Mouse (Mus musculus) layer of hippocampus, postnatal 10 days (tissue): ENCODE measurements around the gene Gpr26. TPM values are rescaled to one million over a fixed set of nuclear protein-coding genes. Genes with fewer than 3 reads are reported as not detected.

Experiments
- DNase-seq, 2 experiments: peaks; one replicate each; pipeline ENCODE4 v3.0.0; 2021; ENCODE audit warnings: low spot score in 2 of 2
- long read RNA-seq: library from polyadenylated mRNA; stranded (forward); transcript quantifications from one replicate; pipeline ENCODE4 v2.0.0, GENCODE M21; 2023
- total RNA-seq, 2 experiments: library from RNA; stranded (reverse); gene quantifications; 2 replicates each; pipeline ENCODE4 v1.2.3; 2021

The Gpr26 gene
- total RNA-seq = 10 to 100 TPM; 65.6 to 67.1 TPM
- long read RNA-seq, full-length matches to known transcripts = 8 of 19 reads
- long read RNA-seq, partial matches to known transcripts = 0 of 19 reads
- long read RNA-seq, other reads (novel, unspliced or antisense) = 11 of 19 reads

- DNase-seq = peak; percentile 30 to 56
Observed at GRCm38 (mm10) chr7:131966023-131966915, at the start of gene Gpr26. Gene Gpr26 (plus strand): TSS chr7:131966460.

GRCm38 (mm10) chr7:131917384-131917783 is 48.9 kb upstream of the Gpr26 start:
- no peak for DNase-seq

- DNase-seq = no peak
Observed at GRCm38 (mm10) chr7:131927288-131928050, 38.8 kb upstream of the Gpr26 start.

- DNase-seq = no peak
Observed at GRCm38 (mm10) chr7:131937611-131938010, 28.6 kb upstream of the Gpr26 start.

- DNase-seq = no peak
Observed at GRCm38 (mm10) chr7:131951131-131951530, 15.1 kb upstream of the Gpr26 start.

- DNase-seq = no peak
Observed at GRCm38 (mm10) chr7:131953402-131953801, 12.9 kb upstream of the Gpr26 start.

- no peak for DNase-seq
Observed at GRCm38 (mm10) chr7:131958705-131959104, 7.6 kb upstream of the Gpr26 start.

GRCm38 (mm10) chr7:131960551-131960950 is 5.7 kb upstream of the Gpr26 start:
- DNase-seq = no peak

- DNase-seq = peak; percentile 44 to 58
Observed at GRCm38 (mm10) chr7:131966916-131967494, 745 bp downstream of the Gpr26 start.

GRCm38 (mm10) chr7:131970255-131970654 is 4.0 kb downstream of the Gpr26 start:
- peak in 1 of 2 experiments; percentile 30 for DNase-seq

- DNase-seq = no peak
Observed at GRCm38 (mm10) chr7:131975867-131976266, 9.6 kb downstream of the Gpr26 start.

GRCm38 (mm10) chr7:131978609-131979008 is 12.3 kb downstream of the Gpr26 start:
- DNase-seq = no peak

- no peak for DNase-seq
Observed at GRCm38 (mm10) chr7:131989056-131989455, 22.8 kb downstream of the Gpr26 start.

- no peak for DNase-seq
Observed at GRCm38 (mm10) chr7:131992226-131992625, 26.0 kb downstream of the Gpr26 start.

GRCm38 (mm10) chr7:131992873-131993272 is 26.6 kb downstream of the Gpr26 start:
- DNase-seq = no peak

GRCm38 (mm10) chr7:132005996-132006696 is 39.9 kb downstream of the Gpr26 start:
- DNase-seq = peak; percentile 24 to 39

- DNase-seq = no peak
Observed at GRCm38 (mm10) chr7:132009002-132009401, 42.7 kb downstream of the Gpr26 start.

- no peak for DNase-seq
Observed at GRCm38 (mm10) chr7:132012969-132013679, 46.9 kb downstream of the Gpr26 start.

- no peak for DNase-seq
Observed at GRCm38 (mm10) chr7:132013970-132014369, 47.7 kb downstream of the Gpr26 start.

GRCm38 (mm10) chr7:132015193-132015592 is 48.9 kb downstream of the Gpr26 start:
- no peak for DNase-seq
